Mouse (Mus musculus) urinary bladder, adult 2 months (tissue): ENCODE measurements at regions not wholly inside any gene's neighbourhood (a gene's known extent, or its start where the extent isn't known, plus 50 kb on each side); places are given as distances from the start of the nearest gene placed in this dataset.

Source experiments
- DNase-seq: peaks from one replicate; pipeline ENCODE4 v3.0.0; 2022; ENCODE audit warnings: low spot score

DNA sequence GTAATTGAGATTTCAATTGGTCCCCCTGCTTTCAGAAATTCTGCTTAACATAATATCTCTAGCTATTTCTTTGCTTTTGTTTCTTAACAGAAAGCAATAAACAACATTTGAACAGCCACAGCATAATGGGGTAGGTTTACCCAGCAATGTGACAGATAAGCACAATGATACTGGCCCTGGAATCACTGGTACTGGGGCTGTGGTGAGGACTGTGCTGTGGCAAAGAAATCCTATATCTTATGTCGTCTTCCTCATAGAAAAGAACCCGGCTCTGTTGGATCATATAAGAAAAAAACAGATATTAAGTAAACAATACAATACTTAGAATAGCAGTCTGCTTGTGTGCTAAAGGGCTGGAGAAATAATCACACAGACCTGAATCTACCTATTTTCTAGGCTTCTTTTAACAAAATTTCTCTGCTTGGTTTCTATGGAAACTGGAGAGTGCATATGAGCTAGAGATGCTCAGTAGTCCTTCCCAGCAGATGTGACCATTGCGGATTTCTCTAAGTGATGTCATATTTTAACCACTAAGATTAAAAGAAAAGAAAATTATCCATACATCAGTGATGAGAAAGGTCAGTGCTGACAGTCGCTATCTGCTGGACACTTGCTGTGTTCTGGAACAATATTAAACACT lies 119.8 kb upstream of the Gnao1 start:
- no peak for DNase-seq

GRCm38 (mm10) chr8:93691375-93691774 lies 118.4 kb upstream of the Gnao1 start:
- no peak for DNase-seq

GRCm38 (mm10) chr8:93691826-93692225 lies 117.9 kb upstream of the Gnao1 start:
- DNase-seq, result no peak

DNA sequence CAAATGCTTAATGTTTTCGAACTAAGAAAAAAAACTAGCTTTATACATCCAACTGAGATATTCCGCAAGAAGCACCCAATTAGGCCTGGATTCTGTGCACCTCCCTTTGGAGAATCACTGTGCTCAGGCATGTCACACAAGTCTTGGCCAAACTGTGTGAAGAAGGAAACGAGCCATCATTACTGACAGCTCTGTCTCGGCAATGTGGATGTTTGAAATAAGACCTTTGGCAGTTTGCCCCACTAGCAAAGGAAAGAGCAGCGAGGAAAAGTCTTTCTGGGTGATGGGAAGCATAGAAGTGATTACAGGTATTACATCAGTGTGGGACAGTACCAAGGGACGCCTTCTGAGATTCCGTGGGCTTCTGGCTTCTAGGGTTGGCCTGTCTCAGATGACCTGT lies 112.6 kb upstream of the Gnao1 start:
- no peak for DNase-seq

DNA sequence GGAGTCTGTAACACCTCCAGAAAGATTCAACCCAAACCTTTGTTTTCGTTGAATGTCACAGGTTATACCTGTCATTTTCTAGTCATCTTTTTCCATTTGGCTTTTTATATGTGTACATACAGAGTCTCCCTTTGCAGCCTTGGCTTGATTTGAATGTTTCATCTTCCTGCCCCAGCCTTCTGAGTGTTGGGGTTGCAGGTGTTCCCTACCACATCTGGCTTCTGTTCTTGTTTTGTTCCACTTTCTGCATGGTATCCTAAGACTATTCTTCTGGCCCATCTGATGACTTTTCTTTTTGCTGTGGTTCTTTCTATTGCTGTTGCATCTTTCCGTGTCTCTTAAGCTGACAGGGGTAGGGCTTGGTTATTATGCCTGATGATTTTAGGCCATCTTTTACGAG lies 111.3 kb upstream of the Gnao1 start:
- no peak for DNase-seq

GRCm38 (mm10) chr8:93701391-93701790 lies 108.4 kb upstream of the Gnao1 start:
- no peak for DNase-seq

DNA sequence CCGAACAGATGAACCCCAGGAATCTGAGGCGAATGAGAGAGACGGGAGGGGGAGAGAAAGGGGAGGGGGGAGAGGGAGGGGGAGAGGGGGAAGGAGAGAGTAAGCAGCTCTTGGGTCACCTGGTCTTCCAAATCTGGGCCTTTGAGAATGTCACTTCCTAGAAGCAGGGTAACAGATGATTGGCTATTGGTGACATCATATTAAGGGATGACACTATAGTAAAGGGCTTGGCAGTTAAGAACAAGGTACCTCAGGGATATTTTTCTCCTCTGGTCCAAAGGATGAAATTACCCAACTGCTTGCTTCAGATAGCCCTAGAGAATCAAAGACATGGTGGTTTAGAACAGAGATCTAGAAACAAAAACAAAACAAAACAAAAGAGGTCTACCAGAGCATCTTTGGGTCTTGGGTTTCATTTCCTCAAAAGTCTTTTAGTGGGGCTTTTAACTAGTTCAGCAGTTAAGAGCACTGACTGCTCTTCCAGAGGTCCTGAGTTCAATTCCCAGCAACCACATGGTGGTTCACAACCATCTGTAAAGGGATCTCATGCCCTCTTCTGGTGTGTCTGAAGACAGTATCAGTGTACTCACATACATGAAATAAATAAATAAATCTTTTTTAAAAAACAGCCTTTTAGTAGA lies 97.6 kb upstream of the Gnao1 start:
- DNase-seq, result no peak

- DNase-seq, result no peak
Observed at GRCm38 (mm10) chr8:93713221-93713620, 96.5 kb upstream of the Gnao1 start.

DNA sequence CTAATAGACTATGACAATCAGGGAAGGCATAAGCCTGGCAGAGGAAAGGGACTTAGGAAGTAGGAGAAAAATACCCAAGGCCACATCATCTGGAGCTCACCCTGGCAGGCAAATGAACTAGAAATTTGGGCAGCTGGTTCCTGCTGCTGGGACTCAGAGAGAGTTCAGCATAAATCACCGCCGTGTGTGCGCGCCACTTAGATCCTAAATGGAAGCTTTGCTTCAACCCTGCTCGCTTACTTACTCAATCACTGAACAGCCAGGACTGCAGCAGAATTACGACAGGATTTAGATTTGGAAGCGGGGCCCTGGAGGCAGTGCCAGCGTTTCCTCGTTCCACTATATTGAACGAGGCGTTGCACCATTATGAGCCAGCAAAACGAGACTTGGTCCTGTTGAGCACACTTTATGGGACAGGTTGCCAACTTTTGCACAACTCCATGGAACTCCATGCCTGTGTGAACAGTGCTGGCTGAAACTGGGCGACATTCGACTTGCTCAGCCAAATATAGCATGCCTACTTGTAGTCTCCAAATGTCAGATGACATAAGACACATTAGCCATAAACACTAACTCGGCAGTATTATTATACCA lies 84.8 kb upstream of the Gnao1 start:
- DNase-seq, result no peak

DNA sequence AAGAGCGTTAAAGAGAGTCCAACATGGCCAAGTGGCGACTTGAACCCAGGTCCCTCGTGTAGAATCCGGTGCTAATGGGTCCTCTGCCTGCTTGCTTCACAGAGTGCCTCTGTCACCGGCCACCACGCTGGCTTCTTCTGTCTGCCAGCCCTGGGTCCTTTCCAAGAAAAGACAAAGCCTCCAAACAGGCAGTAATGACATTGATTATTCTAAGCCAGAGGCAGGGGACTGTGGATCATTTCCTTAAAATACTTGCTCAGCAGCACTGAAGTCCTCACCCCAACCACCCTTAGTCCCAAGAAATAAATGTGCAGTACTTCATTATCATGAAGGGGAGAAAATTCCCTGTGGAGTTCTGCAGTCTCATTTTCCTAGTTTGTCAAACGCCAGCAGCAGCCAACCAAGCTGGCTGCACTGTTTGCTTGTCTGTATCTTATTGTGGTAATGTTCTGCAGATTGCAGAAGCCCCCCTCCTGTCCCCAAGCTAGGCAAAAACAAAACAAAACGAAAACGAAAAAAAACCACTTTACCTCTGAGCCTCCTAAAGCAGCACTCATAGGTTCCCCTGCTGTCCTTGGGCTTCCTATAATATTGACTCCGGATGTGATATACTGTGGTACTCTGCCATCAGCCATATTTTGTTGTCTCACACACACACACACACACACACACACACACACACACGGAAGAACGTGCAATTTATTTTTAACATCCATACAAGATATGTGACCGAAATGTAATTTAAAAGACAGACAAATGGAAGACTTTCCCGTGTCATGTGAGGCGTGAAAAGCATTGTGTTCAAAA lies 80.4 kb upstream of the Gnao1 start:
- DNase-seq, result no peak

- DNase-seq, result no peak
Observed at GRCm38 (mm10) chr8:93730738-93731700, 78.7 kb upstream of the Gnao1 start.

GRCm38 (mm10) chr8:93734818-93735217 lies 74.9 kb upstream of the Gnao1 start:
- no peak for DNase-seq

DNA sequence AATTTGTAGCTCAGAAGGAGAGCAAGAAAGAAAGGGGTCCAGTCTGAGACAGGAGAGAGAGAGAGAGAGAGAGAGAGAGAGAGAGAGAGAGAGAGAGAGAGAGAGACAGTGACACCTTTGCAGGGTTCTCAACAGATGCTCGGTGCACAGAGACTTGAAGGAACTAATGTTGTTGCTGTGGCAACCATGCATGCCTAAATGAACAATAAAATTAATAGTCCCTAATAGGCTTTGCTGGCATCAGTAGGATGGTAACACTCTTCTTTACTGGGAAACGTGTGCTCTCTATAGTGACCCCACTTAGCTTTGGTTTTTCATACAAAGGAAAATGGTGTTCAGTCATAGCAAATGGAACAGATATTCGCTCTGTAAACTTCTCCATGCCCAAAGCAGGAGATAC lies 69.5 kb upstream of the Gnao1 start:
- no peak for DNase-seq

DNA sequence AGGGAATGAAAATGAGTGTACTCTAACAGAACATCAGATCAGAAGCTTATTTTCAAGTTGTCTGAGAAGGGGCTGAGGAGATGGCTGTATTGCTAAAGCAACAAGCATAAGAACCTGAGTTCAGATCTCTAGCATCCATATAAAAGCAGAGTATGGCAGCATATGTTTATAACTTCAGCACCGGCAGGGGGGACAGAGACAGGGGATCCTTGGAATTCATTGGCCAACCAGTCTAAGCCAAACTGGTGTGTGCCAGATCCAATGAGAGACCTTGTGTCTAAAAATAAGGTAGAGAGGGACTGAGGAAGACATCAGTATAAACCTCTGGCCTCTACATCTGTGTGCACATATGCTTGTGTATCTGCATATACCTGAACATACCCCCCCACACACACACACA lies 61.0 kb upstream of the Gnao1 start:
- no peak for DNase-seq

- no peak for DNase-seq
Observed at GRCm38 (mm10) chr8:93750921-93751320, 58.8 kb upstream of the Gnao1 start.

DNA sequence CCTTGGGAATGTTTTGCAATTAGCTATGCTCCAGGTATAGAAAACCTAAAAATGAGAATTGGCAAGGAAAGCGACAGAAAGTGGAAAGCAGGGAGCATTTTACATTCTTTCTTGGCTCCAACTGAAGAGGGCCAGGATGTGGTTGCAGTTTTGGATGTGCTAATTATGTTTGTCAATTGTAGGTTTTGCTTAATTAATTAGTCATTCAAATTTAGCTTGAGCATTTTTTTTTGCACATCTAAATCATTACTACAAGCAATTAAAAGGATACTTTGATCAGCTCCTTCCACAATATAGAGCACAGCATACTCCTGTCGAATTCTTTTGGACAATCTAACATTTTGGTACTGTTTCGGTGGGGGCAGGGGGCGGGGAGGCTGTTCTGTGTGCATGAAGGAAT lies 53.8 kb upstream of the Gnao1 start:
- no peak for DNase-seq
